8 mouse cellular contexts compared by ENCODE assay signal in the genomic region with DNA sequence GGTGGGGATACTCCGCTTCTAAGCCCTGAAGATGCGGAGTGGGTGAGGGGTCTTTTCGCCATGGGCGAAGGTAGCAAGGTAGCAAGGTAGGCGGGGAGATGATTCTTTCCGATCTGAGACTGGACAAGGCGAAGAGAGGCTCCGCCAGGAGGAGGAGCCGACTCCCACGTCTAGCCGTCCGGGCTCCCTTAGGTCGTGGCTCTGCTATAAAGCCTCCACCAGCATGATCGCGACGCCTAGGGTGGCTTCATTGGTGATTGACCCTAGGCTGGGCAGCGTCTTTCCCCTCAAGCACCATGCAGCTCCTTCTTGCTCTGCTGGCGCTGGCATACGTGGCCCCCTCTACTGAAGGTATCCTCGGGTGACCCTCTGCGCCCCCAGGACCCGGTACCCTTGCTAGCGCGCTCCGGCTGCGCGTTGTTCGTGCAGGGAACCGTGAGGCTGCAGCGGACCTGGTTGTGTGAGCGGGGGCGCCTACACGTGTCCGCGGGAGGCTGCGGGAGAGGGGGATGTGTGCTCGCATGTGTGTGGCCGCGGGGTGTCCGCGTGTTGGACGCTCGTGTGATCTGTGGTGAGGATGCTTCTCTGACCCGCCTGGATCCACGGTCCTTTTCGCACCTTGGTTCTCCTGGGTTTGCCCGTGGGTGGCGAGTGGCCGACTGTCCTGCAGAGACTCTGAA. TPM values are rescaled to one million over a fixed set of nuclear protein-coding genes. Genes with fewer than 3 reads are reported as not detected.
A peak's percentile ranks its signal among the peaks of the same experiment; 100 is the strongest.
DNase-seq lines count a peak whose midpoint lies in the region; ATAC-seq lines count a peak whose summit lies in the region.

A gene (plus strand): TSS at position 196 of the 680 bp plus-strand sequence.

- no peaks in the 10 kb centered on the region for H3K9me3 ChIP-seq in forebrain, embryonic 14.5 days (replicated peaks; ENCODE audit: control insufficient read depth, low read length)
- no peaks in the 10 kb centered on the region for H3K9me3 ChIP-seq in hindbrain, embryonic 14.5 days (ENCODE audit: control insufficient read depth, low read length)

- H3K36me3 ChIP-seq in forebrain, embryonic 14.5 days (ENCODE audit: control insufficient read depth, insufficient read depth, low read length) = no peaks in the 10 kb centered on the region
- no peaks in the 10 kb centered on the region for H3K36me3 ChIP-seq in hindbrain, embryonic 14.5 days (replicated peaks; ENCODE audit: control insufficient read depth, insufficient read depth)

- peak within 1 kb of the TSS; percentile 57 for H3K4me2 ChIP-seq in forebrain, embryonic 14.5 days (ENCODE audit: low read length)
- peak within 1 kb of the TSS; percentile 66 for H3K4me2 ChIP-seq in hindbrain, embryonic 14.5 days (replicated peaks)

- no peak for ATAC-seq in forebrain, embryonic 14.5 days
- no peak for ATAC-seq in hindbrain, embryonic 14.5 days (ENCODE audit: low FRiP score)
- peak; percentile 30; the same call in 1 of the 2 replicates for ATAC-seq in megakaryocyte, adult 5-6 weeks (ENCODE audit: poor library complexity, severe bottlenecking)

- peaks cover 36% of the 10 kb centered on the region for H3K27me3 ChIP-seq in forebrain, embryonic 14.5 days (replicated peaks; ENCODE audit: control insufficient read depth, insufficient read depth, low read length)
- H3K27me3 ChIP-seq in hindbrain, embryonic 14.5 days (ENCODE audit: control insufficient read depth, insufficient read depth, low read length) = peaks cover 45% of the 10 kb centered on the region

- H3K9ac ChIP-seq in forebrain, embryonic 14.5 days (ENCODE audit: low read length) = peak within 1 kb of the TSS; percentile 35; the same call in 1 of the 2 replicates
- H3K9ac ChIP-seq in hindbrain, embryonic 14.5 days = peak within 1 kb of the TSS; percentile 50; the same call in 1 of the 2 replicates

- H3K27ac ChIP-seq in forebrain, embryonic 14.5 days (ENCODE audit: low read depth, low read length) = no peak within 1 kb of the TSS
- no peak within 1 kb of the TSS for H3K27ac ChIP-seq in hindbrain, embryonic 14.5 days

- peak; percentile 6 for DNase-seq in thymus, postnatal 4 days
- no peak for DNase-seq in thymus, adult 18-20 months
- no peak for DNase-seq in forebrain, embryonic 14.5 days (ENCODE audit: low spot score)
- DNase-seq in hindbrain, embryonic 14.5 days (ENCODE audit: low spot score) = no peak
- DNase-seq in layer of hippocampus, postnatal 36 days = peak; percentile 25 to 37
- DNase-seq in ovary, postnatal 36 days (ENCODE audit: low spot score) = no peak
- DNase-seq in urinary bladder, postnatal 14 days (ENCODE audit: low spot score) = no peak

- under 1% methylated on average over 49 of the region's 49 CpGs for WGBS in forebrain, embryonic 14.5 days
- 1% methylated on average over 49 of the region's 49 CpGs for WGBS in hindbrain, embryonic 14.5 days

- H3K4me1 ChIP-seq in forebrain, embryonic 14.5 days (ENCODE audit: control insufficient read depth, insufficient read depth, low read length) = peaks cover 6% of the 10 kb centered on the region; the same call in 1 of the 2 replicates
- peaks cover 5% of the 10 kb centered on the region; the same call in 1 of the 2 replicates for H3K4me1 ChIP-seq in hindbrain, embryonic 14.5 days (replicated peaks; ENCODE audit: control insufficient read depth, insufficient read depth, low read length)

- H3K4me3 ChIP-seq in forebrain, embryonic 14.5 days (ENCODE audit: low read depth, low read length) = peak within 1 kb of the TSS; percentile 16
- H3K4me3 ChIP-seq in hindbrain, embryonic 14.5 days (replicated peaks; ENCODE audit: low read length) = peak within 1 kb of the TSS; percentile 36

RNA-seq across cellular contexts. Expression of the gene that starts here (rescaled TPM):
- polyA plus RNA-seq in forebrain, embryonic 14.5 days (2014; fragmentation: Nextera tagmentation; extraction: Ambion mirVana) = 2.7 and 3.8 TPM in 2 replicates
- polyA plus RNA-seq in hindbrain, embryonic 14.5 days (2014; fragmentation: Nextera tagmentation; extraction: Ambion mirVana) = 4.6 and 5.0 TPM in 2 replicates
- 10 to 100 TPM; 81.8 to 83.1 TPM for total RNA-seq in layer of hippocampus, postnatal 36 days (2021)
- total RNA-seq in megakaryocyte, adult 5-6 weeks (2015) = not detected in 2 replicates
- total RNA-seq in megakaryocyte, adult 5-6 weeks (2017) = not detected in 2 replicates

Comparison
In these comparisons a context has a peak if more than half of its experiments do, and no peak if none do; other contexts are left out.
1. RNA of the gene that starts here (total RNA-seq): 81.8 to 83.1 TPM in layer of hippocampus, postnatal 36 days; not detected in megakaryocyte, adult 5-6 weeks; every median in the first group is over 10 times any median in the second.
2. DNase-seq: peak in thymus, postnatal 4 days (single experiment) and layer of hippocampus, postnatal 36 days (2 of 2); none in thymus, adult 18-20 months (0 of 2), forebrain, embryonic 14.5 days (single experiment), hindbrain, embryonic 14.5 days (single experiment), ovary, postnatal 36 days (single experiment) and urinary bladder, postnatal 14 days (single experiment).
3. Peak in ATAC-seq in megakaryocyte, adult 5-6 weeks; RNA of the gene not detected or under 1 TPM.